Mouse (Mus musculus): ENCODE measurements around the gene Dgkd. TPM values are rescaled to one million over a fixed set of nuclear protein-coding genes. Genes with fewer than 3 reads are reported as not detected.

The Dgkd gene
- polyA plus RNA-seq, 1 experiment from 2014 or later: 36.6 TPM

GRCm38 (mm10) chr1:87893414-87893813 is 40.3 kb downstream of the Dgkd start:
- no peak overlapping the region for H3K9ac ChIP-seq
- 89% methylated on average over 4 of the region's 4 CpGs for WGBS
- ATAC-seq (ENCODE audit: low FRiP score, low read depth): no peak
- no peaks in the 10 kb centered on the region for H3K9me3 ChIP-seq
- peaks cover 16% of the 10 kb centered on the region; the same call in 1 of the 2 replicates for H3K36me3 ChIP-seq
- no peaks in the 10 kb centered on the region for H3K27me3 ChIP-seq
- no peaks in the 10 kb centered on the region for H3K4me1 ChIP-seq
- H3K4me3 ChIP-seq: no peak overlapping the region
- no peak overlapping the region for H3K4me2 ChIP-seq (replicated peaks)
- H3K27ac ChIP-seq: no peak overlapping the region

- Histone ChIP-seq H3K9ac (no peak overlapping the region), H3K4me3 (no peak overlapping the region), H3K4me2 (replicated peaks) (no peak overlapping the region), H3K9me3 (no peaks in the 10 kb centered on the region), H3K4me1 (no peaks in the 10 kb centered on the region), H3K36me3 (peaks cover 11% of the 10 kb centered on the region; the same call in 1 of the 2 replicates), H3K27me3 (no peaks in the 10 kb centered on the region), H3K27ac (no peak overlapping the region)
- ATAC-seq (ENCODE audit: low FRiP score, low read depth): no peak
- WGBS: 95% methylated on average over 2 of the region's 2 CpGs
These were observed 43.8 kb downstream of the Dgkd start for GRCm38 (mm10) chr1:87896921-87897320.

- 85% methylated on average over 2 of the region's 2 CpGs for WGBS
- no peaks in the 10 kb centered on the region for H3K9me3 ChIP-seq
- ATAC-seq (ENCODE audit: low FRiP score, low read depth): no peak
- H3K4me2 ChIP-seq (replicated peaks): no peak overlapping the region
- peaks cover 6% of the 10 kb centered on the region for H3K36me3 ChIP-seq
- no peaks in the 10 kb centered on the region for H3K4me1 ChIP-seq
- H3K4me3 ChIP-seq: no peak overlapping the region
- H3K9ac ChIP-seq: no peak overlapping the region
- no peaks in the 10 kb centered on the region for H3K27me3 ChIP-seq
- no peak overlapping the region for H3K27ac ChIP-seq
These were observed 46.6 kb downstream of the Dgkd start for GRCm38 (mm10) chr1:87899701-87900100.

- Histone ChIP-seq H3K9ac (no peak overlapping the region), H3K27me3 (no peaks in the 10 kb centered on the region), H3K4me1 (no peaks in the 10 kb centered on the region), H3K36me3 (peaks cover 6% of the 10 kb centered on the region), H3K4me3 (no peak overlapping the region), H3K4me2 (replicated peaks) (no peak overlapping the region), H3K9me3 (no peaks in the 10 kb centered on the region), H3K27ac (no peak overlapping the region; the same call in 1 of the 2 replicates)
- no peak for ATAC-seq (ENCODE audit: low FRiP score, low read depth)
- 93% methylated on average over 6 of the region's 6 CpGs for WGBS
These were observed 47.9 kb downstream of the Dgkd start for GRCm38 (mm10) chr1:87900979-87901378.

GRCm38 (mm10) chr1:87902186-87902585 is 49.1 kb downstream of the Dgkd start:
- Histone ChIP-seq H3K27ac (no peak overlapping the region), H3K27me3 (no peaks in the 10 kb centered on the region), H3K4me1 (no peaks in the 10 kb centered on the region), H3K4me3 (no peak overlapping the region), H3K9me3 (no peaks in the 10 kb centered on the region), H3K36me3 (peaks cover 6% of the 10 kb centered on the region), H3K4me2 (replicated peaks) (no peak overlapping the region), H3K9ac (no peak overlapping the region)
- ATAC-seq (ENCODE audit: low FRiP score, low read depth): no peak

GRCm38 (mm10) chr1:87906361-87906956 is 53.4 kb downstream of the Dgkd start:
- peaks cover 20% of the 10 kb centered on the region for H3K36me3 ChIP-seq
- no peaks in the 10 kb centered on the region for H3K27me3 ChIP-seq
- no peak overlapping the region for H3K4me2 ChIP-seq (replicated peaks)
- no peaks in the 10 kb centered on the region for H3K9me3 ChIP-seq
- H3K4me3 ChIP-seq: no peak overlapping the region
- no peak overlapping the region for H3K9ac ChIP-seq
- 88% methylated on average over 5 of the region's 5 CpGs for WGBS
- H3K4me1 ChIP-seq: 0 out of 2 replicates have a peak, but pooled peaks cover 4% of the 10 kb centered on the region
- no peak overlapping the region for H3K27ac ChIP-seq
- ATAC-seq (ENCODE audit: low FRiP score, low read depth): no peak

- Histone ChIP-seq H3K4me3 (no peak overlapping the region), H3K4me1 (peaks cover 10% of the 10 kb centered on the region), H3K9ac (no peak overlapping the region), H3K9me3 (no peaks in the 10 kb centered on the region), H3K4me2 (replicated peaks) (no peak overlapping the region), H3K27ac (no peak overlapping the region), H3K27me3 (no peaks in the 10 kb centered on the region), H3K36me3 (peaks cover 20% of the 10 kb centered on the region)
- 90% methylated on average over 2 of the region's 2 CpGs for WGBS
- ATAC-seq (ENCODE audit: low FRiP score, low read depth): no peak
These were observed 54.9 kb downstream of the Dgkd start for GRCm38 (mm10) chr1:87908006-87908405.

- no peak overlapping the region for H3K4me2 ChIP-seq (replicated peaks)
These were observed 55.6 kb downstream of the Dgkd start for GRCm38 (mm10) chr1:87908736-87909135.

GRCm38 (mm10) chr1:87909565-87909964 is 56.5 kb downstream of the Dgkd start:
- Histone ChIP-seq H3K27ac (no peak overlapping the region), H3K27me3 (no peaks in the 10 kb centered on the region), H3K36me3 (peaks cover 20% of the 10 kb centered on the region), H3K4me1 (peaks cover 15% of the 10 kb centered on the region), H3K4me2 (replicated peaks) (no peak overlapping the region), H3K4me3 (no peak overlapping the region), H3K9ac (no peak overlapping the region), H3K9me3 (no peaks in the 10 kb centered on the region)
- ATAC-seq (ENCODE audit: low FRiP score, low read depth): no peak

More at GRCm38 (mm10) chr1:87908736-87909135, 55.6 kb downstream of the Dgkd start:
- Histone ChIP-seq H3K9ac (no peak overlapping the region), H3K27ac (no peak overlapping the region), H3K4me1 (peaks cover 15% of the 10 kb centered on the region), H3K4me3 (no peak overlapping the region), H3K27me3 (no peaks in the 10 kb centered on the region), H3K36me3 (peaks cover 20% of the 10 kb centered on the region), H3K9me3 (no peaks in the 10 kb centered on the region)
- 83% methylated on average over 3 of the region's 3 CpGs for WGBS
- ATAC-seq (ENCODE audit: low FRiP score, low read depth): no peak

GRCm38 (mm10) chr1:87910428-87910827 is 57.3 kb downstream of the Dgkd start:
- no peaks in the 10 kb centered on the region for H3K27me3 ChIP-seq
- H3K4me2 ChIP-seq (replicated peaks): no peak overlapping the region
- H3K36me3 ChIP-seq: peaks cover 26% of the 10 kb centered on the region
- 82% methylated on average over 1 of the region's 1 CpGs for WGBS
- no peak overlapping the region for H3K4me3 ChIP-seq
- H3K27ac ChIP-seq: no peak overlapping the region
- H3K4me1 ChIP-seq: peaks cover 15% of the 10 kb centered on the region
- no peak for ATAC-seq (ENCODE audit: low FRiP score, low read depth)
- H3K9ac ChIP-seq: no peak overlapping the region
- no peaks in the 10 kb centered on the region for H3K9me3 ChIP-seq

GRCm38 (mm10) chr1:87913356-87913755 is 60.3 kb downstream of the Dgkd start:
- ATAC-seq (ENCODE audit: low FRiP score, low read depth): no peak
- Histone ChIP-seq H3K9ac (no peak overlapping the region), H3K36me3 (peaks cover 44% of the 10 kb centered on the region), H3K4me3 (no peak overlapping the region), H3K27me3 (no peaks in the 10 kb centered on the region), H3K27ac (no peak overlapping the region), H3K9me3 (no peaks in the 10 kb centered on the region), H3K4me2 (replicated peaks) (no peak overlapping the region), H3K4me1 (peaks cover 15% of the 10 kb centered on the region)

- Histone ChIP-seq H3K4me3 (no peak overlapping the region), H3K27me3 (no peaks in the 10 kb centered on the region), H3K4me1 (peaks cover 11% of the 10 kb centered on the region), H3K27ac (no peak overlapping the region), H3K9ac (no peak overlapping the region), H3K9me3 (no peaks in the 10 kb centered on the region), H3K4me2 (replicated peaks) (no peak overlapping the region), H3K36me3 (peaks cover 64% of the 10 kb centered on the region)
- 98% methylated on average over 3 of the region's 3 CpGs for WGBS
- ATAC-seq (ENCODE audit: low FRiP score, low read depth): no peak
These were observed 64.3 kb downstream of the Dgkd start for GRCm38 (mm10) chr1:87917361-87917760.

GRCm38 (mm10) chr1:87918061-87918460 is 65.0 kb downstream of the Dgkd start:
- H3K27ac ChIP-seq: no peak overlapping the region
- no peak for ATAC-seq (ENCODE audit: low FRiP score, low read depth)
- no peak overlapping the region for H3K9ac ChIP-seq
- peaks cover 67% of the 10 kb centered on the region for H3K36me3 ChIP-seq
- no peak overlapping the region for H3K4me3 ChIP-seq
- no peak overlapping the region for H3K4me2 ChIP-seq (replicated peaks)
- H3K27me3 ChIP-seq: no peaks in the 10 kb centered on the region
- 95% methylated on average over 2 of the region's 2 CpGs for WGBS
- peaks cover 4% of the 10 kb centered on the region for H3K4me1 ChIP-seq
- no peaks in the 10 kb centered on the region for H3K9me3 ChIP-seq

All from limb, embryonic 13.5 days (tissue).